Mouse (Mus musculus) erythroblast, embryonic 14.5 days (primary cell): ENCODE measurements around the gene Fbxl17. TPM values are rescaled to one million over a fixed set of nuclear protein-coding genes. Genes with fewer than 3 reads are reported as not detected.

Source experiments
- H3K27me3 ChIP-seq: 2 replicates; pipeline ENCODE4 v1.6.1; 2012; ENCODE audit warnings: inconsistent platforms; ENCODE audit not compliant: control insufficient read depth
- H3K36me3 ChIP-seq: 2 replicates; pipeline ENCODE4 v1.6.1; 2012; ENCODE audit warnings: mild to moderate bottlenecking, inconsistent platforms; ENCODE audit not compliant: control insufficient read depth
- H3K4me1 ChIP-seq: 2 replicates; pipeline ENCODE4 v1.6.1; 2012; ENCODE audit warnings: inconsistent platforms; ENCODE audit not compliant: control insufficient read depth
- H3K4me3 ChIP-seq: replicated peaks from 2 replicates; pipeline ENCODE3; 2012; ENCODE audit warnings: moderate library complexity, mild to moderate bottlenecking, inconsistent platforms
- H3K9me3 ChIP-seq: 2 replicates; pipeline ENCODE4 v1.6.1; 2012; ENCODE audit warnings: low read length, inconsistent platforms, mixed read lengths; ENCODE audit not compliant: control insufficient read depth
- GATA1 ChIP-seq: IDR thresholded peaks from 2 replicates; pipeline ENCODE4 v1.6.1; 2012; ENCODE audit warnings: low read length, inconsistent platforms, mixed read lengths
- TAL1 ChIP-seq: IDR thresholded peaks from 3 replicates; pipeline ENCODE4 v1.6.1; 2012; ENCODE audit warnings: low read length, inconsistent platforms, mixed read lengths
- polyA plus RNA-seq: library from polyadenylated mRNA; stranded (reverse); fragments of >175 nt; gene quantifications from 2 replicates; pipeline ENCODE4 v1.2.3, GENCODE M21; 2012

The Fbxl17 gene
- polyA plus RNA-seq, 1 experiment: 0.48 TPM

- Histone ChIP-seq H3K27me3 (no peaks in the 10 kb centered on the region), H3K36me3 (no peaks in the 10 kb centered on the region), H3K4me1 (peaks cover 15% of the 10 kb centered on the region), H3K4me3 (no peak overlapping the region), H3K9me3 (no peaks in the 10 kb centered on the region; the same call in 1 of the 2 replicates)
- TF ChIP-seq TAL1: no peak
- no peak for TF ChIP-seq GATA1
Observed at GRCm38 (mm10) chr17:63185531-63185930, 314.3 kb downstream of the Fbxl17 start.

- no peak for TF ChIP-seq GATA1
- no peak for TF ChIP-seq TAL1
- H3K9me3 ChIP-seq: no peaks in the 10 kb centered on the region; the same call in 1 of the 2 replicates
- H3K4me1 ChIP-seq: peaks cover 17% of the 10 kb centered on the region
- H3K4me3 ChIP-seq: no peak overlapping the region
- no peaks in the 10 kb centered on the region for H3K27me3 ChIP-seq
- no peaks in the 10 kb centered on the region for H3K36me3 ChIP-seq
Observed at GRCm38 (mm10) chr17:63184844-63185504, 314.8 kb downstream of the Fbxl17 start.

GRCm38 (mm10) chr17:63183431-63183830, 316.4 kb downstream of the Fbxl17 start:
- H3K4me1 ChIP-seq: peaks cover 10% of the 10 kb centered on the region
- H3K9me3 ChIP-seq: no peaks in the 10 kb centered on the region; the same call in 1 of the 2 replicates
- no peak overlapping the region for H3K4me3 ChIP-seq
- no peaks in the 10 kb centered on the region for H3K36me3 ChIP-seq
- H3K27me3 ChIP-seq: no peaks in the 10 kb centered on the region
- TF ChIP-seq GATA1 (no peak), TAL1 (no peak)

GRCm38 (mm10) chr17:63181661-63182060, 318.2 kb downstream of the Fbxl17 start:
- Histone ChIP-seq H3K27me3 (no peaks in the 10 kb centered on the region), H3K9me3 (no peaks in the 10 kb centered on the region), H3K4me1 (peaks cover 8% of the 10 kb centered on the region), H3K36me3 (no peaks in the 10 kb centered on the region), H3K4me3 (no peak overlapping the region)
- no peak for TF ChIP-seq GATA1

GRCm38 (mm10) chr17:63180042-63180441, 319.8 kb downstream of the Fbxl17 start:
- Histone ChIP-seq H3K9me3 (no peaks in the 10 kb centered on the region), H3K4me3 (no peak overlapping the region), H3K36me3 (no peaks in the 10 kb centered on the region), H3K4me1 (peaks cover 3% of the 10 kb centered on the region; the same call in 1 of the 2 replicates), H3K27me3 (no peaks in the 10 kb centered on the region)
- TF ChIP-seq GATA1 (no peak), TAL1 (no peak)

GRCm38 (mm10) chr17:63178331-63178730, 321.5 kb downstream of the Fbxl17 start:
- Histone ChIP-seq H3K36me3 (no peaks in the 10 kb centered on the region), H3K4me1 (peaks cover 3% of the 10 kb centered on the region; the same call in 1 of the 2 replicates), H3K4me3 (no peak overlapping the region), H3K9me3 (no peaks in the 10 kb centered on the region), H3K27me3 (no peaks in the 10 kb centered on the region)
- TF ChIP-seq TAL1 (no peak), GATA1 (no peak)

GRCm38 (mm10) chr17:63176411-63176810, 323.4 kb downstream of the Fbxl17 start:
- TF ChIP-seq TAL1 (no peak), GATA1 (no peak)
- H3K36me3 ChIP-seq: no peaks in the 10 kb centered on the region
- peaks cover 3% of the 10 kb centered on the region; the same call in 1 of the 2 replicates for H3K4me1 ChIP-seq
- H3K27me3 ChIP-seq: no peaks in the 10 kb centered on the region
- H3K9me3 ChIP-seq: no peaks in the 10 kb centered on the region
- no peak overlapping the region for H3K4me3 ChIP-seq

- no peak overlapping the region for H3K4me3 ChIP-seq
- no peaks in the 10 kb centered on the region for H3K9me3 ChIP-seq
- no peaks in the 10 kb centered on the region for H3K4me1 ChIP-seq
- no peaks in the 10 kb centered on the region for H3K27me3 ChIP-seq
- no peaks in the 10 kb centered on the region for H3K36me3 ChIP-seq
- TF ChIP-seq TAL1: no peak
- no peak for TF ChIP-seq GATA1
Observed at GRCm38 (mm10) chr17:63172697-63173096, 327.1 kb downstream of the Fbxl17 start.

GRCm38 (mm10) chr17:63171890-63172491, 327.8 kb downstream of the Fbxl17 start:
- Histone ChIP-seq H3K4me3 (no peak overlapping the region), H3K36me3 (no peaks in the 10 kb centered on the region), H3K9me3 (no peaks in the 10 kb centered on the region), H3K27me3 (no peaks in the 10 kb centered on the region), H3K4me1 (no peaks in the 10 kb centered on the region)
- TF ChIP-seq GATA1 (no peak), TAL1 (no peak)
